Mouse (Mus musculus) brain, adult 2 months (tissue): ENCODE data around the gene Map7.
A peak's percentile ranks its signal among the peaks of the same experiment; 100 is the strongest.

Experiments
- DNase-seq: peaks from one replicate; pipeline ENCODE4 v3.0.0; 2011; ENCODE audit warnings: low read depth, low spot score

Map7 gene

DNA sequence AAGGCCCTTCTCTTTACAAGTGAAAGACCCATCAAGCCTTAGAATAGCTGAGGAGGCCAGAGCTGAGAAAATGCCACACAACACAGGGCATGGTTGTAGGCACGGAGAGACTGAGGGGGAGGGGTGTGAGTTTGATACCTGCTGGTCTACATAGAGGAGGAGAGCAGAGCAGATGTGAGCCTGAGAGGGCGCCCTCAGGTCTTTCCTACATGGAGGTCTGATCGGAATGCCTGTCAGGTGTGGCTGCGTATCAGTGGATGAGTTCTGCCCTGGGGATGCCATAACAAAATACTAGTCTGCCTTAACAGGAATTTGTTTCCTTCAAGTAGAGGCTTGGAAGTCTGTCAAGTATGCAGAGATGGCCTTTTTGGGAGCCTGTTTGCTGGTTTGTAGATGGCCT, 37.0 kb downstream of the Map7 start:
- DNase-seq: no peak

DNA sequence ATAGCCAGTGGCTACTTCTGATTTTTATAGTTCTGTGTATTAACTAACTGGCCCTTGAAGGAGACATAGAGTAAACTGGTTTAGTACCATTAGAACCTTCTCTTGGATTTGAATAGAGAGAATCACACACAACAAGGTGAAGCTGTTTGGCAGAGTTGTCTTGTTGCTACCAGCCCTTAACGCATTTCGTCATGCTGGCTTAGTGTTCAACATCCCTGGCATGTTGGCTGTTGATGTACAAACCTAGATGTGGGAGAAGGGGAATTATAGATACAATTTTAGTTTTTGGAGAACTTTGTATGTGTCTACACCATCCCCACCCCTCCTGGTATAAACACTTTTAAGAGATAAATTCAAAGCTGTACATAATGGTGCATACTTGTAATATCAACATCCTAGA, 37.5 kb downstream of the Map7 start:
- no peak for DNase-seq

DNA sequence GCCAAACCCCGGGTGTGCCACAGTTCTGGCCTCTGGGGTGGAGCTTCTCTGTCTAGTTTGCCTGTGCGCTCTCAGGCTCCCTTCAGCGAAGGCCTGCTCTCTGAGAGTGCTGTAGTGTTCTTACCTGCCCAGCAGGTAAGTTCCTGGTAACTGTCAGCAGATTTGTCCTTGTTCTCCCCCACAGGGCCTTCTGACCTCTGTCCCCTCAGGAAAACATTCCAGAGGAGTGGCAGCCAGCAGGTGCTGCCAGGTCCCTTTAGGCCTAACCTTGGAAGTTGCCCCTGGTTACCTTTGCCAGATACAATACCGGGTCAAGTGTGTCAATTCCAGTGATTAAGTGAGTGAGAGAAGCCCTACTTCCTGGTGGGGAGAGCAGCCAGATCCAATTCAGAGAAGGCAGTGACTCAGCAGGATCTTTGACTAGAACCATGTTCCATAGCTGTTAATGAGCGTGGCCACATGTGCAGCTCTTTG, 38.6 kb downstream of the Map7 start:
- no peak for DNase-seq

DNA sequence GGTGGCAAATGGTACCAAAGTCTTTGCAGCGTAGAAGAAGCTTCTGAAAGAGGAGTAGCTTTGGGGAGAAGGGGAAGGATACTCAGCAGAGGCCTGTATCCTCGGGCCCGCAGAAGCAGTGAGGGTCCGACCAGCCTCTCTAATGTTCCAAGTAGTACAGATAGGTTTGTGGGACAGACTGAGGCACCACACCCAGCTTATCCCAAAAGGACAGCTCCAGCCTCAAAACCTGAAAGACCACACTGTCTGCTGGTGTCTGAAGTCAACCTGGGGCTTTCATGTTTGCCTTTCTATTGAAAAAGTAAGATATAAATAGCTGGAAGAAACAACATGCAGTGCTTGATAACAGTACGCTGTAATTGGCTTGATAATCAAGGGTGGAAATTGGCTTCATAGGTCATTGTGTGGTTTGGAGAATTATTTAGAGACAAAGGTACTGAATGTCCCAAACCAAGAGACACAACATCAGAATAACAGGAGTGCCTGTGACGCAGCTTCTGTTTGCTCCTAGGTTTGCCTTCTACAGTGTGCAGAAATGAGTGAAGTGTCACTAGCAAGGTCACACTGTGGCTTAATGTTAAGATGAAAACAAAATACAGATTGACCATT, 42.0 kb downstream of the Map7 start:
- DNase-seq: no peak

DNA sequence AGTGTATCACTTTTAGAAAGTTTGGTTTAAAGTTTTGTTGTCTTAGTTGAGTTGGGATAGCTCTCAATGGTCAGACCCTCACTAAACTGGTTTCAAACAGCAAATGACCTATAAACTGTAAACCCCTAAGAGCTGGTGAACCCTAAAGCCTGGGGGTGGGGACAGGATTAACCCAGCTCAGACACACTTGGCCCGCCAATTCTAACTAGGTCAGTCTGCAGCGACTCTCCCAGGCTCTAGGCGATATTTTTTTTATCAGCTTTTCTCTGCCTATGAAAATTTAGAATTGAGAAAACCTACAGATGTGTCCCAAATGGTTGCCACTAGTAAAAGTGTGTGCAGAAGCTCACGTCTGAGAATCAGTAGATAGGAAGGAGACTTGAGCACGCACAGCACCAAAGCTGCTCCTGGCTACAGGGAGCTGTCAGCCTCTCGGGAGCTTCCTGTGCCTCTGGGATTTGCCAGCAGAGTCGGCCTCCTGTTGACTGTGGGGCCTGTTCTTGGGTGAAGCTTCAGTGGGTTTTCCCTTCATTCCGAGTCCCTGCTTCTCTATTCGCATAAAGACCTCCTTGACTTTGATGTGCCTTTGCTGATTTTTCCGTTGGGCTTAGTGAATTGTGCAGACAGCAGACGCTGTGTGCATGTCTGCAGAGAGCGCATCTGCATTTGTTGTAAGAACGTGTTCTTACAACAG, 46.7 kb downstream of the Map7 start:
- DNase-seq: no peak

DNA sequence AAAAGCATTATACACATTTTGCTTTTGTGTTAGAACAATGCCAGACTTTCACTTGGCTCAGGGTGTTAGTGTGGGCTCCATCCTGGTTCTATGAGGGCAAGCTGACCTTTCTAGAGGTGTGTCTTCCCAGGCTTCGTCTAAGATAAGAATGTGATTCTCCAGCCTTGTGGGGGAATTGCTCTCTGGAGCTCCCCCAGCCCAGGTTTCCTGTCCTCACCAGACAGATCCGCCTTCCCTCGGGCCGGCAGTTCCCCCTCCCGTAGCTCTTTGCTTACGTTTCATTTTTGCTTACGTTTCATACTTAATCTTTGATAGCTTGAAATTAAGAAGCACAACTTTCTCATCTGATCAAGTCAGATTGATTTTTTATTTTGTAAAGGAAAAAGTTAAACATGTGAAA, 48.8 kb downstream of the Map7 start:
- DNase-seq: no peak

DNA sequence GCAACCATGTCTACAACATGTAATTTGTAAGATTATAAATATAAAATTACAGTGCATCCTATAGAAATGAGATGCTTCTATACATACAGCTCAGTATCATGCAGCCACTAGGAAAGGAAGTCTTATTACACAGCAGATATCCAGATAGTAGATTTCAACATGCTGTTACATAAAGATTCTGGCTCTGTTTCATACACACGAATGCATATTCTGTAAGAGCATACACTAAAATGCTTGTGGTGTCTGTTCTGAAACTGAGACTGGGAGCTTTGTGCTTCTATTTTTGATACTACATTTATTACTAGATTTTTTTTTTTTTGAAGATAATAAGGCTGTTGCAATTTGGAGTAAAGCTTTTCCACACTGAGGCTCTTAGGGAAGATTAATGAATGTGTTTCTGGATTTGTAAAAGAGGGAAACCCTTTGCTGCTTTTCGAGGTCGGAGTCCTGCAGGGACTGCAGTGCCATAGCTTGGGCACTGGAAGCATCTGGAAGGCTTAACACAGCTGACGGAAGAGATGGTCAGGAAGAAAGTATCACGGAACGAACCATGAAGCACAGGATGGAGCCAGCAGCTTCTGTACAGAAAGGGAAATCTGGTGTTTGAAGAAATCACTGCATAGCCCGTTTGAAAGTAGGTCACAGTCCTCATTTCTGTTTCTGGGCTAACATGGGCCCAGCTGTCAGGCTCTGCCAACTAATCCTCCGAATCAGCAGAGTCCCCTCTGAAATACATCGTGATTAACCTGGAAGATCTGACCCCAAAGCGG, 50.9 kb downstream of the Map7 start:
- DNase-seq: peak; percentile 79

DNA sequence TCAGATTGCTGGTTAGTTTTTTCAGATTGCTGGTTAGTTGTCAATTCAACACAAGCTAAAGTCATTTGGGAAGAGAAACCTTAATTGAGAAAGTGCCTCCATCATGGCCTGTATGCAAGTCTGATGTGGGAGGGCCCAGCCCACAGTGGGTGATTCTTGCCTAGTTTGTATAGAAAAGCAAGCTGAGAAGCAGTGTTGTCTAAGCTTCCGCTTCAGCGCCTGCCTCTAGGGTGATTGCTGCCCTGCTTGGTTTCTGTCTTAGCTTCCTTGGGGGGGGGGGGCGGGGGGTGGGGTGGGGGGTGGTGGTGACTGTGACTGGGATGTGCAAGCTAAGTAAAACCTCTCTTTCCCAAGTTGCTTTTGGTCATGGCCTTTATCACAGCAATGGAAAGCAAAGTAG, 53.0 kb downstream of the Map7 start:
- no peak for DNase-seq

DNA sequence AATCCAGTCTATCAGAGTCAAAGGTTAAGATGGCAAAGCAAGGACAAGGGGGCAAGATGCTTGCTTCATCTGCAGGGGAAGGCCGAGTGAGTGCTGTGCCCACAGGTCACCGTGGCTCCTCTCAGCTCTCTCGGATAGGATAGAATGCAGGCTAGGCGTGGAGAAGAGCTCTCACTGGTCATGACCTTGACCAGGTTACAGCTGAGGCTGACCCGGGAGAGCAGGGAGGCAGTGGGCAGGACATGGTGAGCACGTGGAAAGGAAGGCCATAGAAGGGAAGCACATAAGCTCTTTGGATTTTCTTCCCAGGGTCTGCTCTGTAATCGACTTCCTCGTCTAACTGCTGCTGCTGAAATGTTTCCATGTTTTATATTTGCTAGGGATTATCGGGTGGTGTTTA, 53.9 kb downstream of the Map7 start:
- no peak for DNase-seq

DNA sequence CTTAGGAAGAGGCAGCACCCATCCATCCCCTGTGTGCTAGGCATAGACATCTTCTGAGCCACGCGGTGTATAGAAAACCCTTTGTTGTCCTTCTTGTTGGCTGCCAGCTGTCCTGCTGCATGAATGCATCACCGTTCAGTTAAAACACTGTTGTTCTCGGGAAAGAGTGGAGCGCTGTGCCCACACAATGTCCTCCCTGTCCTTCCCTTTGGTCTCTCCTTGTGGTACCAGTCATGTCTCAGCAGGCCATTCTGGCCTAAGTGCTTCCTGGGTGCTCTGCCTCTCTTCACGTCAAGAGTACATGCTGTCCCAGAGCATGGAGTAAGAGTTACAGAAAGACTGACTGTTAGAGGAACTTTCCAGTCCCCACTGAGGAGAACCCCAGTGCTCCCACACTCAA, 54.5 kb downstream of the Map7 start:
- DNase-seq: peak; percentile 95

DNA sequence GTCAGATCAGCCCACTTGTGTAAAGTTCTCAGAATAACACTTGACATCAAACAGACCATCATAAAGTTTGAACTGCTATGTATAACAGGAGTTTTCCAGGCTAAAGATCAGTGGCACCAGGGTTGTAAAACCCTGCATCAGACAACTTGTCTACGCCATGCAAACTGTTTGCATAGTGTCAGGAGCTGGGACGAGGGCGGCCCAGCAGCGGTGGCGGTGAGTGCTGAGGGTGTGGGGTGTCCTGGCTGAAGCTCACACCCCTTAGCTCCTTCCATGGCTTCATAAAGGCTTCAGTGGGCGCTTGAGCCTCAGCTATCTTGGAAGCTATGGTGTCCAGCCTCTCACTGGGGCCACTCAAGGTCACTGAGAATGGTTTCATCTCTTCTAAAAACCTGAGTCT, 55.2 kb downstream of the Map7 start:
- DNase-seq: no peak

DNA sequence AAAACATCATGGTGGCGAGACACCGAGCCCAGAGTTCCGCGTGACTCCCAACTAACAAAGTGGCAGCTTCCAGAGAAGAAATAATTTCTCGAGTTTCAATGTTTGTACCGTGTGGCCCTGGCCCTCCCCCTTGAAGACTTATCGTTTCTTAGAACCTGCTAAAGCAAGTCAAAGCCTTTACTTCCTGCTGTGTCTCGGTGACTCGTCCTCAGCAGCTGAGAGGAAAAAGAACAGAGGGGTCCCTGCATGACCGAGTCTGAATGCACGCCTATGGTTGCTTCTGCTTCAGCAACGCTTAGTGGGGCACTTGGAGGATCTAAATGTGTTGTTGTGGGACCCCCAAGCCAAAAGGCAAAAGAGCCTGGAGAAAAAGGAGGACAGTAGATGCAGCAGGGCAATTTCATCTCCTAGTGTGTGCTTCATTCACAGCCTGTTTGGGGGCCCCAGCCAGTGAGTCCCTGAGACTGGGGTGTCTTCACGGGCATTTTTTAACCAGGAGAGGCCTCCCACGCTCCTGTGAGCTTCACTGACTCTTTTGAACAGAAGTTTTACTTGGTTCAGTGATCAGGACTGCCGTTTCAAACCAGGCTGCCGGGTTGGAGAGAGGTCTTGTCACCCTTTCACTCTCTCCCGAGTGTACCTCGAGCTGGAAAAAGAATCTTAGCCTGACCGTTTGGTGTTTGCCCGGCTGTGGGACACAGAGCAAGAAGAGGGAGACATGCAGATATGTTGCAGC, 56.6 kb downstream of the Map7 start:
- DNase-seq: no peak

DNA sequence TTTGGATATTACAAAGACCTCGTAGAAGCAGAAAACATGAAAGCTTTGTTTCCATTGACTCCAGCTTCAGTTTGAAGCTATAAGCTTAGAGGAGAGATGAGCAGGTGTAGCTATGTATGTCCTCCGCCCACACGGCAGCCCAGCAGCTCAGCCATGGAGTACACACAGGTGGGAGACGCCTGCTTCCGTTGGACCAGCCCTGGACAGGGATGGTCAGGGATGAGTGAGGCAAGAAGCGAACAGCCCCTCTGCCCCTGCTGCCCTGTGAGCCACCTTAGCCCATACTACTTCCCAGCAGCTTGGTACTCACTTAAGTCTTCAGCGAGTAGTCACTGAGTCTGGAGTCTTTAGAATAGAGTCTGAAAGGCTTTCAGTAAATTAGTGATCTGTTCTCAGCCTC, 58.7 kb downstream of the Map7 start:
- no peak for DNase-seq

DNA sequence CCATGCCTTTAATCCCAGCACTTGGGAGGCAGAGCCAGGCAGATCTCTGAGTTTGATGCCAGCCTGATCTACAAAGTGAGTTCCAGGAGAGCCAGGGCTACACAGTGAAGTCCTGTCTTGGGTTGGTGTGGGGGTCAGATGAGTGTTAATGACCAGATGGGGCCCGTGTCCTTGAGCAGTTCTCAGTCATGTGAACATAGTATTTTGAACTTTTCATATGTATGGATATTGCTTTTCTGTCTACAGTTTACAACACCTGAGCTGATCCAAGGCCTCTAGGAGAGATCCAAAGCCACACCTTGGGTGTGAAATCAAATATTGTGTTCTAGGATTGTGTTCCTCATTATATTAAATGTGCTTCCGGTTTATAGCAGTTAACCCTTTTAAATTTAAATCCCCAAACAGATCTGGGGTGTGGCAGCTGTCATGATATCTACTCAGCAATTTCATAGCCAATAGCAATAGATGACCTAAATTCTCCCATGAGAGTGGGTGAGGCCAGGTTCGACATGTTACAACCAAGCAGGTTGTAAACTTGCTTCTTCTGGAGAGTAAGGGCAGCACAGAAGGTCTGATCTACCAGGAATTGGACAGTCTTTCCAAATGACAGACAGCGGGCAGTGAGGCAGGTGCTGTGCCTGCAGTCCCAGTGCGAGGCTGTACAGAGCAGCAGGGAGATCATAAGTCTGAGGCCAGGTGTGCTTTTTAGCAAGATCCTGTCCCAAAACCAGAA, 61.5 kb downstream of the Map7 start:
- DNase-seq: no peak

DNA sequence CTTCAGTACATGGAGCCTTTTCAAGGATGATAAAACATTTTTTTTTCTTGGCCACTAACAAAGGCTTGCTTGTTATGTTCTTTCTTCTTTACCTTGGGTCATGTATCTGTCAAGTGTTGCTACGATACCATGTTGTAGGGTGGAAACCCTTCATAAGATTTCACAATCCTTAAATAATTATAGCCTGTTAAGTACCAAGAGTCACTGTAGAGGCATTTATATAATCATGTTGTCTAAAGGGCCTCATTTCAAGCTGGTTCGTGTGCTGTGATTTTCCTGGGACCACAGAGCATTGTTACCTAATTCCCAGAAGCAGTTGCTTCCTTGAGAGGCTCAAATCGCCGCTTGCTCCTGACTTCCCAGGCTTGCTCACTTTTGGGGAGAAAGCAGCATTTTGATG, 66.1 kb downstream of the Map7 start:
- no peak for DNase-seq

DNA sequence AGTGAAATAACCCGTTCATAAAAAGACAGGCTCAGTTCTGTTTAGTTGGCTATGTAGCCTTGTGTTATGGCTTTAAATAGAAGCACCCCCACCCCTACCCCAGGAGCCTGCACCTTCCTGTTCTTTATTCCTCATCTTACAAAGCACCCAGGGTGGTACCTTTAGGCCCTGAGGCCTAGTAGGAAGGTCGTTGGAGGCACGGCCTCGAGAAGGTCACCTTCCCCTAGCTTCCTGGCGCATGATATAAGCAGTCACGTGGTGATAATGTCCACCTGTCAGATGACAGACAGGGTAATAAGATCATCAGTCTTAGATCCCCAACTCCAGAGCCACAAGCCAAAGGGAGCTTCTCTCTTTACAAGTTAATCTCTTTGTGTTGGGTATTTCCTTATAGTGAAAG, 68.7 kb downstream of the Map7 start:
- DNase-seq: no peak

DNA sequence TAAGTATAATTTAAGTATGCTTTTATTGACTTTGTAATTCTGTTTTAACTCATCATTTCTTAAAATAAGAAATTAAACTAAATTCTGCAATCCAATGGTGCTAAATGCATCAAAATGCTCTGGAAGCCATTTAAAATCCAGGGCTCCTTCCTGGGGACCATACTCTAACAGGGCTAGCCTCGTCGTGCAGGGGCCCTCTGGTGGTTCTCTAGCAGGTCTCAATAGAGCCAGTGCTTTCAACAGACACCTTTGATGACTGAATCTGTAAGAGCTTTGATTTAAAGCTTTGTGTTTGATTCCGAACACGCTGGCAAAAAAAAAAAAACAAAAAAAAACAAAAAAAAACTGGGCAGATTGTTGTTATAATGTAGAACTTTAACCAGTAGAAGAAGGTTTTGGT, 70.6 kb downstream of the Map7 start:
- DNase-seq: peak; percentile 36

DNA sequence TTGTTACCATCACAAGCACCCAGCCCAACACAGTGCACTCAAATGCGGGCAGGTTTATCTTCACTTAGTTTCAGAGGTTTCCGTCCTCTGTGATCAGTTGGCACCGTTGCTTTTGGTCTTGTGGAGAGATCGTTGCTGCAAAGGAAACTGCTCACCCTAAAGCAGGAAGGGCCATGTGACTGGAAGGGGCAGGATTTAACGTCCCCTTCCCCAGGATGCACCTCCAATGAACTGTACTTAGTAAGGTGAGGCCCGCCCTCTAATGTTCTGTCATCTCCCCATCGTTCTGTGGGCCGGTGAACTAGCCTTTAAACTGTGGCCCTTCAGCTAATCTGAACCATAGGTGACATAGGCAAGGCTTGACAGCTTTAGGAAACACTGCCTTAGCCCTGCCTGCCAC, 71.3 kb downstream of the Map7 start:
- DNase-seq: no peak

DNA sequence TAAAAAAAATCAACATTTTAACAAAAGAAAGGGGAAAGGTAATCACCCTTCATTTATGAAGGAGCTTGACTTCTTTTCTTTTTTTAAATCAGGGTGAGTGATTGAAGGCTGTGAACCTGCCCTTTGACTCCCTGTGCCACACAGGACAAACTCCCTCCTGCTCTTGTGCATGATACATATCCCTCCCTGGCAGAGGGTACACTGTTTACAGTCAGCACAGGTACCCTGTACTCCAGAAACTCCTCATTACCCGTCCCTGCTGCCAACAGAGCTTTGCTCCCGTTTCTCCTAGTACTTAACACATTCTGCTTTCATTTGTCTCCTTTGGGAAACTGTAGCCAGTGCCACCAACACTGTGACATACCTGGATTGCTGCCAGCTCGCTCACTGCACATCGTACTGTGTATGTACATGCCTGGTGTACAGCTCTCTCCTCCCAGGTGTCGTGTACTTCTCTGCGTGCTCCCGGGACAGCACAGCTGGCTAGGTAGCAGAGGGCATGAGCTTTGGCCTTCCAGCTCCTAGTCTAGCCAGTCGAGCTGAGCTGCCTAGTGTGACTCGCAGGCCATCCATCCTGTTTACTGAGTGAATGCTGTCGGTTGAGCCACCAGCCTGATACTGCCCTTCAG, 72.3 kb downstream of the Map7 start:
- peak; percentile 46 for DNase-seq

DNA sequence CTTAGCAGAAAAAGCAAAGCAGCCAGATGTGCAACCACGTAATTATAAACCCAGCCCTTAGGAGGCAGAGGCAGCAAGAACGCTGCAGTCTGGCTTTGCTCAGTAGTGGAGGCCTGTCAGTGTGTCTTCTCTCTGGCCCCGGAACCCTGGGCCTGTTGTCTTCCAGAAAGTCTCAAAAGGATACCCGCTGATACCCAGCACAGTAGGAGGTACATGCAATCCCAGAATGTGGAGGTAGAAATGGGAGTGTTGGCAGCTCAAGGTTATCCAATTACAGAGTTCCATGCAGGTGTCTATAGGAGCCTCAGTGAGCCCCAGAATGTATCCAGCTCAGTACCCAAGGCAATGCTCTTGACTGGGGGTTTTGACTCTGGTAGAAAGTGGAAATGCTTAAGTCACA, 73.7 kb downstream of the Map7 start:
- DNase-seq: no peak

DNA sequence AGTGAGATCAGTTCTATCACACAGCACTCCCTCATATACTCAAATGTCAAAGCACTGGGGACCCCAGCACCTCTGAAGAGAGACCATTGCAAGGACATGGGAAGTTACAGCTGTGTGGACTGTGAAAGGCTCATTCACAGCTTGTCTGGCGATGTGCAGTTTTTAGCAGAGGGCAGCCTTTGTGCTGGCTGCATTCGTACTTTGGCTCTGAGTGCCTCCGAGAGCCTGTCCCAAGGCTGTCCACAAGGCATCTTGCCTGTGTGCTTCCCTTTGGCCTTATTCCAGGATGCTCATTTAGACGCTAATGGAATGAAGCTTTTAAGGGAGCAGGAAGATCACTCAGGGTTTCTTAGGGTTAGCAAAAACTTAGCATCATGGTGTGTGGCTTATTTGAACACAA, 78.5 kb downstream of the Map7 start:
- DNase-seq: peak; percentile 86
